Mouse (Mus musculus): ENCODE results near the gene Cldn34d.

Cldn34d gene

DNA sequence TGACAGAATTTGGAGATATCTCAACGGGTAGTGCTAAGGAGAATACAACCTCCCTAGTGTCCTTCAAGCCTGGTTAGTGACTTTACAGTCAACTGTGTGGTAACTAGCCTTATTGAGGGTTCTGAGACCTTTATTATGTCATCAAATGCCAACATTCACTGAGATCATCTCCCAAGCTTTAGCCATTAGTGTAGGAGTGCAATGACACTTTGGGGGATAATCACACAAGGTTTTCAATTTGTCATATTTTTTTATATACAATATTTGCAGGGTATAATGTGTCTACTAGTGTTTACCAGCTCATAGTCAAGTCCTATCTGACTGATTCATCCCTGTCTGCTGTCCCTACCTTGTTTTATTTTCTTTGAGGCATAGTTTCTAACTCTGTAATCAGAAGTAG is at the start of gene Cldn34d:
Gene Cldn34d, minus strand, starts transcription at position 101 of the 400 bp plus-strand sequence.
- DNase-seq (ENCODE audit: low read depth), result no peak

DNA sequence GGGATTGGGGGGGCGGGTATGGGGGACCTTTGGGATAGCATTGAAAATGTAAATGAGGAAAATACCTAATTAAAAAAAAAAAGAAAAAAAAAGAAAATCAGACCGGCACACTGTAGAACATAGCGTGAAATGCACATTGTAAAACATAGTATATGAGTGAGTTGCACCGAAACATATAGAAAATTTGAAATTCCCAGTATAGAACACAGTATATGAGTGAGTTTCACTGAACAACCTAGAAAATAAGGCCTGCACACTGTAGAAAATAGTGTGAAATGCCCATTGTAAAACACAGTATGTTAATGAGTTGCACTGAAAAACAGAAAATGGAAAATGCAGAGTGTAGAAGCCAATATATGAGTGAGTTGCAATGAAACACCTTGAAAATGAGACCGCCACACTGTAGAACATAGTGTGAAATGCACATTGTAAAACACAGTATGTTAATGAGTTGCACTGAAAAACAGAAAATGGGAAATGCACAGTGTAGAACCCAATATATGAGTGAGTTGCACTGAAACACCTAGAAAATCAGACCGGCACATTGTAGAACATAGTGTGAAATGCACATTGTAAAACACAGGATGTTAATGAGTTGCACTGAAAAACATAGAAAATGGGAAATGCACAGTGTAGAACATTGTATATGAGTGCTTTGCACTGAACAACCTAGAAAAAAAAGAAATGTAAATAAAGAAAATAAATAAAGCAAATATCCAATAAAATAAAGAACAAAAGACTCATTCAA is 4.1 kb downstream of the Cldn34d start:
- peak; percentile 76 for DNase-seq (ENCODE audit: low read depth)
